Mouse (Mus musculus) c-Kit-positive CD71-negative TER-119-negative erythroid progenitor cells, embryonic 14.5 days (primary cell): ENCODE results near the gene Spata16.

Source experiments
- DNase-seq: peaks from one replicate; pipeline ENCODE4 v3.0.0-alpha.2; 2013; ENCODE audit warnings: low read depth

Gene Spata16

GRCm38 (mm10) chr3:26979603-26980002, 342.2 kb downstream of the Spata16 start:
- DNase-seq, result no peak

GRCm38 (mm10) chr3:26980371-26980770, 343.0 kb downstream of the Spata16 start:
- DNase-seq, result no peak

- no peak for DNase-seq
These were observed 344.7 kb downstream of the Spata16 start for GRCm38 (mm10) chr3:26981979-26982623.

GRCm38 (mm10) chr3:26983749-26984148, 346.3 kb downstream of the Spata16 start:
- DNase-seq, result no peak

GRCm38 (mm10) chr3:27006844-27007243, 369.4 kb downstream of the Spata16 start:
- DNase-seq, result no peak

GRCm38 (mm10) chr3:27027957-27028356, 390.5 kb downstream of the Spata16 start:
- DNase-seq, result no peak

GRCm38 (mm10) chr3:27028526-27028925, 391.1 kb downstream of the Spata16 start:
- DNase-seq, result no peak

- DNase-seq, result no peak
These were observed 392.8 kb downstream of the Spata16 start for GRCm38 (mm10) chr3:27030067-27030857.
